Mouse (Mus musculus): Measurements from ENCODE around the gene Tlx3. TPM values are rescaled to one million over a fixed set of nuclear protein-coding genes. Genes with fewer than 3 reads are reported as not detected.
A peak's percentile ranks its signal among the peaks of the same experiment; 100 is the strongest.

The Tlx3 gene
- polyA plus RNA-seq, 1 experiment from 2014 or later, result 5.0 TPM

DNA sequence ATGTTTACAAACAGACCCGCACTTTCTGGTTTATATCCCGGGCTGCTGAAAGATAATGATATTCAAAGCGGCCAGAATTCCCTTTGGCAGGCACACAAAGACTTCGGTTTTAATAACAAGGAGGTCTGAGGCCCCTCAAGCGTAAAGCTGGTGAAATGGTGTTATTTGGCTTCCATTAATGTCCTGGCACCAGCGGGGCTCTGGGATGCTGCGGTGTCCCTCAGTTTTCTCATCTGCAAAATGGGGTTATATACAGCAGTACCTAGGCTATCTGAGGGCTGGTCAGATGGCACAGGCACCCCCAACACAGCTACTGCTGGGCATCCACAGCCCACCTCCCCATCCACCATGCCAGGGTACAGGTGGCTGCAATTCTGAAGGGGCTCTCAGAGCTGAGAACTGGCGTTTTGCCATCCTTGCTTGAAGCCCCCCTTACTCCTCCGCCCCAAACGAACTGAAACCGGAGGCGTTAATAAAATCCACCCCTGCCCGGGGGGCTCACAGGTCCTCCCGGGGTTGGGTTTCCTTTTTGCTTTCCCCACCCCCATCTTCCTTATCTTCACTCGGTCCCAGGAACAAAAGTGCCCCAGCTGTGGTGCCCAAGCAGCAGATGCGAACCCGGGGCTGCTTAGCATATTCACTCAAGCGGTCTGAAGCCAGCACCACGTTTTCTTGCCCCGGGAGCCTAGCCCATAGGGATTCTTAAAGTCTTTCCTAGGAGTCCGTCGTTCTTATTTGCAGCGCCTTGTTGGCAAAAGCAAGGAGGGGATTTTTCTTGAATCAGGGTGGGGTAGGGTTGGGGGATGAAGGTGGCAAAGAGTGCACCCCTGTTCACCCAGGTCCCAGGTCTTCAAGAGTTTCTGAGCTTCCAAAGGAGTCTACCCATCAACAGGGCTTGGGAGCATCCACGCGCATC, 7.6 kb downstream of the Tlx3 start:
- Histone ChIP-seq H3K4me1 (peaks cover 11% of the 10 kb centered on the region), H3K27me3 (peaks cover 86% of the 10 kb centered on the region), H3K27ac (replicated peaks) (no peak overlapping the region), H3K4me2 (replicated peaks) (no peak overlapping the region), H3K9ac (replicated peaks) (no peak overlapping the region), H3K9me3 (peaks cover 7% of the 10 kb centered on the region; the same call in 1 of the 2 replicates), H3K36me3 (no peaks in the 10 kb centered on the region), H3K4me3 (no peak overlapping the region)
- 2% methylated on average over 25 of the region's 25 CpGs for WGBS
- 0 out of 2 replicates have a peak, but pooled peaks have one; percentile 31 for ATAC-seq (ENCODE audit: low FRiP score, low read depth)

DNA sequence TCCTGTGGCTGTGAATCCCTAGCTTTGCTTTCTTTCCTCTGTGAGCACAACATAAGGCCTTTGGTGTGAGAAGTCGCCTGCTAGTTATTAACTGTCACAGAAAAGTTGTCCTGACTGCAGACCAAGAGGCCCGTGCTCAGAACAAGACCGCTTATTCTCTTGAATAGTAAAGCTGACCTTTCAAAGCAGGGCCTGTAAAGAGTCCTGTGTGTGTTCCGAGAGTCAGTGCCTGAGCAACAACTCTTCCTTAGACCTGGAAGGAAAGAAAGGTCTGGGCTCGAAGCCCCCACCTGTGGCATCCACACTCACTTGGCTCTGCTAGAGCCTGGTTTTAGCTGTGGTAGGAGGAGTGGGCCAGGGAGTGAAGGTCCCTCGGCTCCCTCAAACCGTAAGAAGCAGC, 8.3 kb downstream of the Tlx3 start:
- 21% methylated on average over 7 of the region's 7 CpGs for WGBS
- Histone ChIP-seq H3K36me3 (no peaks in the 10 kb centered on the region), H3K9me3 (peaks cover 7% of the 10 kb centered on the region; the same call in 1 of the 2 replicates), H3K4me2 (replicated peaks) (no peak overlapping the region), H3K27ac (replicated peaks) (no peak overlapping the region), H3K27me3 (peaks cover 86% of the 10 kb centered on the region), H3K9ac (replicated peaks) (no peak overlapping the region), H3K4me3 (no peak overlapping the region), H3K4me1 (peaks cover 4% of the 10 kb centered on the region)
- ATAC-seq (ENCODE audit: low FRiP score, low read depth), result no peak

DNA sequence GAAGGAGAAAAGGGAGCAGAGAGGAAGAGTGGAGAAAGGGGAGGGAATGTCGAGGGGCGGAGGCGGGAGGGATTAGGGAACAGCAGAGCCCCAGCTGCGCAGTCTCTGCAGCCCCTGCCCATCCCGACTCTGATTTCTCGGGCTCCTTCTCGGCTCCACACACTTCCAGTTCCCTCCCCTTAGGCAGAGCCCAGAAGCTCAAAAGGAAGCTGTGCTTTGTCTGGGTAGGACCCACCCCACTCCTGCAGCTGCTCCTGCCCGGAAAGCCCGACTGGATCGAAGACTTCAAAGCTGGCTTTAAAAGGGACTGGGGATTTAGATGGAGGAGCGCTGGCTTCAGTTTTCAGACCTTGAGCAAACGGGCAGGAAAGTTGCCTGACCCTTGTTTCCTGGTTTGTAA, 9.7 kb downstream of the Tlx3 start:
- peak; percentile 83 for ATAC-seq (ENCODE audit: low FRiP score, low read depth)
- H3K4me3 ChIP-seq, result peak overlapping the region; percentile 19; the same call in 1 of the 2 replicates
- H3K9ac ChIP-seq (replicated peaks), result no peak overlapping the region
- under 1% methylated on average over 12 of the region's 12 CpGs for WGBS
- no peak overlapping the region for H3K27ac ChIP-seq (replicated peaks)
- peak overlapping the region; percentile 33 for H3K4me2 ChIP-seq (replicated peaks)
- peaks cover 73% of the 10 kb centered on the region for H3K27me3 ChIP-seq
- no peaks in the 10 kb centered on the region for H3K36me3 ChIP-seq
- peaks cover 3% of the 10 kb centered on the region; the same call in 1 of the 2 replicates for H3K4me1 ChIP-seq
- peaks cover 7% of the 10 kb centered on the region; the same call in 1 of the 2 replicates for H3K9me3 ChIP-seq

DNA sequence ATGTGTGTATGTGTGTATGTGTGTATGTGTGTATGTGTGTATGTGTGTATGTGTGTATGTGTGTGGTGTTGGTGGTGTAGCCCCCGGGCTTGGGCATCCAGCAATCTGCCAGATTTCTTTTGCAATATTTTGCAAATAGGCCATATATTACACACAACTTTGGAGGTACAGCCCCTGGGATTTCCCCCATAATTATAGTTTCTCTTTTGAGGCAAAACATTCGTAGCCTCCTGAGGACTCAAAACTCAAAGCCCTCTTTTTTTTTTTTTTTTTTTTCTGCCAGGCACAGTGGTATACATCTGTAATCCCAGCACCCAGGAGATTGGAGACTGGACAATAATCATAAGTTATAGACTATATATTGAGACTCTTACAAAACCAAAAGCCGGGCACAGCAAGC, 21.6 kb downstream of the Tlx3 start:
- no peak for ATAC-seq (ENCODE audit: low FRiP score, low read depth)
- 81% methylated on average over 3 of the region's 3 CpGs for WGBS
- Histone ChIP-seq H3K4me1 (peaks cover 19% of the 10 kb centered on the region), H3K27me3 (peaks cover 51% of the 10 kb centered on the region), H3K27ac (replicated peaks) (no peak overlapping the region), H3K4me3 (no peak overlapping the region), H3K9me3 (no peaks in the 10 kb centered on the region), H3K36me3 (no peaks in the 10 kb centered on the region), H3K9ac (replicated peaks) (no peak overlapping the region), H3K4me2 (replicated peaks) (no peak overlapping the region)

GRCm38 (mm10) chr11:33180701-33181116, 22.7 kb downstream of the Tlx3 start:
- Histone ChIP-seq H3K9ac (replicated peaks) (no peak overlapping the region; the same call in 1 of the 2 replicates), H3K4me2 (replicated peaks) (peak overlapping the region; percentile 50), H3K27ac (replicated peaks) (no peak overlapping the region), H3K36me3 (no peaks in the 10 kb centered on the region), H3K9me3 (no peaks in the 10 kb centered on the region), H3K27me3 (peaks cover 55% of the 10 kb centered on the region), H3K4me1 (peaks cover 19% of the 10 kb centered on the region), H3K4me3 (peak overlapping the region; percentile 19; the same call in 1 of the 2 replicates)
- no peak; the same call in 1 of the 2 replicates for ATAC-seq (ENCODE audit: low FRiP score, low read depth)
- 1% methylated on average over 18 of the region's 18 CpGs for WGBS

- no peak overlapping the region for H3K27ac ChIP-seq (replicated peaks)
- no peak overlapping the region for H3K4me2 ChIP-seq (replicated peaks)
- no peaks in the 10 kb centered on the region for H3K9me3 ChIP-seq
- 20% methylated on average over 1 of the region's 1 CpGs for WGBS
- peaks cover 53% of the 10 kb centered on the region for H3K27me3 ChIP-seq
- H3K4me1 ChIP-seq, result peaks cover 19% of the 10 kb centered on the region
- H3K36me3 ChIP-seq, result no peaks in the 10 kb centered on the region
- H3K9ac ChIP-seq (replicated peaks), result no peak overlapping the region
- no peak for ATAC-seq (ENCODE audit: low FRiP score, low read depth)
- no peak overlapping the region for H3K4me3 ChIP-seq
These were observed 23.6 kb downstream of the Tlx3 start for GRCm38 (mm10) chr11:33179802-33180201.

DNA sequence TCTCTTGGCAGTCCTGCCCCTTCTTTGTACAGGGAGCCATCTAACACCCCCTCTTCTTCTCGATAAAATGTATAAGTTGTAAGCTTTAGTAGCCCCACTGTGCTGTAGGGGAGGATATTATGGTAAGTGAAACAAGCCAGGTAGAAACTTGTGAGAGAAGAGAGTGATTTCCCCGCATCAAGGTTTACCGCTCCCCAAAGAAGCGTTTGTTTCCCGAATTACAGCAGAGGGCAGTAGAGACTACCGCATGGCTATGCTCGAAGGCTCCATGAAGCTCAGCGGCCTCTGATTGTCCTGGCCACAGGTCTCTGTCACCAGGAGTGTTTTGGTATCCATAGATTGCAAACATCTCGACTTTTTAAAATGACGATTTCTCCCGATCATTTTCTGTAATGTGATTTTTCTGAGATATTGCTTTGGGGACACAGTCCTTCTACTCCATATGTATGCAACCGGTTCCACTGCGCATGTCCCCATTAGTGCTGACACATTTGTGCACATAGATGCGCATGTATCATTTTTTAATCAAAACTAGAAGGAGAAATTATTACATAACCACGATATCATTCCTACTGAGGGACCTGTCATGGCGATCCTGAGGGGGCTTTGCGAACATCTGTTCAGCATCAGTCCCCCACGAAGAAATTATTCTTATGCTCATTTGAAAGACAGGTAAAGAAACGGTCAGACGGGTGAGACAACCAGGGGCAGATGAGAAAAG, 26.7 kb downstream of the Tlx3 start:
- peaks cover 42% of the 10 kb centered on the region for H3K27me3 ChIP-seq
- H3K36me3 ChIP-seq, result no peaks in the 10 kb centered on the region
- peak; percentile 58; the same call in 1 of the 2 replicates for ATAC-seq (ENCODE audit: low FRiP score, low read depth)
- WGBS, result 32% methylated on average over 20 of the region's 20 CpGs
- H3K9ac ChIP-seq (replicated peaks), result no peak overlapping the region
- no peak overlapping the region for H3K4me3 ChIP-seq
- peaks cover 19% of the 10 kb centered on the region for H3K4me1 ChIP-seq
- H3K4me2 ChIP-seq (replicated peaks), result no peak overlapping the region
- no peak overlapping the region for H3K27ac ChIP-seq (replicated peaks)
- no peaks in the 10 kb centered on the region for H3K9me3 ChIP-seq

- Histone ChIP-seq H3K36me3 (no peaks in the 10 kb centered on the region), H3K27me3 (peaks cover 32% of the 10 kb centered on the region), H3K4me1 (peaks cover 13% of the 10 kb centered on the region), H3K27ac (replicated peaks) (no peak overlapping the region), H3K4me3 (no peak overlapping the region), H3K4me2 (replicated peaks) (no peak overlapping the region), H3K9ac (replicated peaks) (no peak overlapping the region), H3K9me3 (no peaks in the 10 kb centered on the region)
- WGBS, result 78% methylated on average over 2 of the region's 3 CpGs
- no peak for ATAC-seq (ENCODE audit: low FRiP score, low read depth)
These were observed 27.6 kb downstream of the Tlx3 start for GRCm38 (mm10) chr11:33175768-33176167.

DNA sequence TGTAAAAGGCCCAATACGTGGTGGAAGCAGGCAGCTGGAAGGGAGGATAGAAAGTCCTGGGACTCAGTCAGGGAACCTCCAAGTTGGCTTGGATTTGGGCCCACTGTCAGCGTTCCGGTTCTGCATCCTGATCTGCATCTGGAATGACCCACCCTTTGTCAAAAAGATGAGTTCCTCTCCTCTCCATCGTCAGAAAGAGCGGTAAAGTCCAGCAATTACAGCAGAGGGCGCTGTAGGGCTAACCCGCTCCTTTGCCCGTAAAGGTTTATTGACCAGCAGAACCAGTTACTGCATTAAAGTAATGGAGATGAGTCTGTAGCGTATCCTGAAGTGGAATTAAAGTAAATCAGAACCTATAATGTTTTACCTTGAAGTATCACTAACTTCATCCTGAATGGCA, 32.9 kb downstream of the Tlx3 start:
- Histone ChIP-seq H3K4me3 (no peak overlapping the region), H3K27ac (replicated peaks) (no peak overlapping the region), H3K4me1 (no peaks in the 10 kb centered on the region), H3K9ac (replicated peaks) (no peak overlapping the region), H3K27me3 (no peaks in the 10 kb centered on the region; the same call in 1 of the 2 replicates), H3K4me2 (replicated peaks) (no peak overlapping the region), H3K36me3 (no peaks in the 10 kb centered on the region), H3K9me3 (no peaks in the 10 kb centered on the region)
- WGBS, result 15% methylated on average over 9 of the region's 9 CpGs
- no peak for ATAC-seq (ENCODE audit: low FRiP score, low read depth)

GRCm38 (mm10) chr11:33162998-33163506, 40.3 kb downstream of the Tlx3 start, which contains the start of gene Npm1:
Gene Npm1 (minus strand): TSS chr11:33163206.
- Histone ChIP-seq H3K4me3 (peak within 1 kb of the TSS; percentile 88), H3K4me1 (peaks cover 11% of the 10 kb centered on the region; the same call in 1 of the 2 replicates), H3K9me3 (no peaks in the 10 kb centered on the region), H3K27me3 (no peaks in the 10 kb centered on the region; the same call in 1 of the 2 replicates), H3K9ac (replicated peaks) (peak within 1 kb of the TSS; percentile 84), H3K27ac (replicated peaks) (peak within 1 kb of the TSS; percentile 94), H3K36me3 (peaks cover 27% of the 10 kb centered on the region), H3K4me2 (replicated peaks) (peak within 1 kb of the TSS; percentile 93)
- peak; percentile 93 for ATAC-seq (ENCODE audit: low FRiP score, low read depth)
- 4% methylated on average over 49 of the region's 49 CpGs for WGBS

GRCm38 (mm10) chr11:33162211-33162997, 41.0 kb downstream of the Tlx3 start:
- peaks cover 31% of the 10 kb centered on the region for H3K36me3 ChIP-seq
- whole genome bisulfite sequencing, result 2% methylated on average over 51 of the region's 53 CpGs
- peak overlapping the region; percentile 88 for H3K4me3 ChIP-seq
- H3K4me2 ChIP-seq (replicated peaks), result peak overlapping the region; percentile 93
- no peaks in the 10 kb centered on the region for H3K9me3 ChIP-seq
- no peaks in the 10 kb centered on the region; the same call in 1 of the 2 replicates for H3K27me3 ChIP-seq
- peak; percentile 74 for ATAC-seq (ENCODE audit: low FRiP score, low read depth)
- peak overlapping the region; percentile 84 for H3K27ac ChIP-seq (replicated peaks)
- peaks cover 11% of the 10 kb centered on the region; the same call in 1 of the 2 replicates for H3K4me1 ChIP-seq
- H3K9ac ChIP-seq (replicated peaks), result peak overlapping the region; percentile 84
